Mouse (Mus musculus): ENCODE measurements around the gene Wdr5. TPM values are rescaled to one million over a fixed set of nuclear protein-coding genes. Genes with fewer than 3 reads are reported as not detected.

The Wdr5 gene
- polyA plus RNA-seq (2017; shearing (Covaris generic)), result 28.6 TPM

GRCm38 (mm10) chr2:27514639-27515328 lies at the start of gene Wdr5:
Gene Wdr5 (plus strand): TSS chr2:27515157.

GRCm38 (mm10) chr2:27507562-27507961 lies 7.4 kb upstream of the Wdr5 start, which contains the start of gene Brd3:
Gene Brd3 (minus strand): TSS chr2:27507662.

Other genes with a start within 250 kb of the Wdr5 start
- 1.9 TPM for gene Vav2, start 88.1 kb upstream of the Wdr5 start, polyA plus RNA-seq (2017; shearing (Covaris generic))
- 0.20 TPM for gene Brd3os, start 72.8 kb upstream of the Wdr5 start, polyA plus RNA-seq (2017; shearing (Covaris generic))
- gene Brd3, start 7.5 kb upstream of the Wdr5 start, polyA plus RNA-seq (2017; shearing (Covaris generic)), result 29.3 TPM
- 8.9 TPM for gene Rxra, start 161.3 kb downstream of the Wdr5 start, polyA plus RNA-seq (2017; shearing (Covaris generic))